Comparison of ENCODE assay signal across 15 mouse cellular contexts in the genomic region with DNA sequence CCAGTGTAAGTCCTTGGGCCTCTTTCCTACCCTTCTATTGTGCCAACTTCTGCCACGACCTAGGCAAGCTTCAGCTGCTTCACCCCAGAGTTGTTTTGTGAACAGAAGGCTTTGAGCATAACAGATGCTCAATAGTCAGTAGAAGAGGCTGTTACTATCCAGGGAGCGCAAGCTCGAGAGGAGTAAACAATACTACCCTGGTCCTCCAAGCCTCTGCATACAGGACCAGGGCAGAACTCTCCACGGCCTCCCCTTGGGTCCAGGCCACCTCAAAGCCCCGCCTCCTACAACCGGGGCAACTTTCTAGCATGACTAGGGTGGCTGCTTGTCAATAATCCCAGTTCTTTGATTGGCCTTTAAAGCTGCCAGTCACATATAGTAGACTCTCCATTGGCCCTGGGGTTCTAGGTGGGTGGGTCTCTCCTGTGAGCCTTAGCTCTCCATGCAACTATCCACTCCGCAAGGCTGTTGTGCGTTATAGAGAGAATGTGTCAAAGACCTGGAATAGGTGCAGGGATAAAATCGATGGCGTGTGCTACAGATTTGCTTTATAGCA.
DNase-seq lines count a peak whose midpoint lies in the region; ATAC-seq and TF ChIP-seq lines count a peak whose summit lies in the region.
"Had no signal": no experiment of that assay in that cellular context is flagged by ENCODE, and none has a peak within 500 bp of the region (broad histone marks: within the 10 kb centered on the region; RNA-seq: fewer than 3 reads in every experiment).

No protein-coding gene starts in this region.

- no peak overlapping the region for H3K27ac ChIP-seq in layer of hippocampus, adult 2 months
- no peak overlapping the region for H3K27ac ChIP-seq in ES-E14 (ENCODE audit: insufficient read depth, low read depth, low read length, poor library complexity, severe bottlenecking)
- H3K27ac ChIP-seq in liver, postnatal 0 days (ENCODE audit: low read depth) = no peak overlapping the region
- H3K27ac ChIP-seq: heart, adult 2 months; limb, embryonic 10.5 days; neural tube, embryonic 12.5 days; stomach, postnatal 0 days had no signal

- no peaks in the 10 kb centered on the region for H3K9me3 ChIP-seq in ES-E14 (ENCODE audit: control insufficient read depth, insufficient read depth, low read depth, low read length)
- H3K9me3 ChIP-seq in liver, postnatal 0 days (ENCODE audit: low read length) = peaks cover 6% of the 10 kb centered on the region; the same call in 1 of the 2 replicates
- H3K9me3 ChIP-seq: limb, embryonic 10.5 days had no signal

- H3K4me3 ChIP-seq in layer of hippocampus, adult 2 months = no peak overlapping the region
- H3K4me3 ChIP-seq in ES-E14 (ENCODE audit: insufficient read depth in 1 of 2, low read depth in 1 of 2, low read length in 2 of 2, poor library complexity in 1 of 2, severe bottlenecking in 1 of 2) = no peak overlapping the region
- no peak overlapping the region for H3K4me3 ChIP-seq in liver, postnatal 0 days (ENCODE audit: low read depth, low read length)
- H3K4me3 ChIP-seq: heart, adult 2 months; limb, embryonic 10.5 days; megakaryocyte, embryonic 14.5 days; neural tube, embryonic 12.5 days had no signal

- no peaks in the 10 kb centered on the region for H3K36me3 ChIP-seq in ES-E14 (ENCODE audit: control insufficient read depth, insufficient read depth, low read length, poor library complexity, severe bottlenecking)
- no peaks in the 10 kb centered on the region for H3K36me3 ChIP-seq in liver, postnatal 0 days (replicated peaks; ENCODE audit: insufficient read depth, low read length)
- H3K36me3 ChIP-seq: limb, embryonic 10.5 days; neural tube, embryonic 12.5 days had no signal

- H3K9ac ChIP-seq in ES-E14 (ENCODE audit: insufficient read depth, low read depth, low read length, poor library complexity, severe bottlenecking) = no peak overlapping the region
- no peak overlapping the region for H3K9ac ChIP-seq in liver, postnatal 0 days (replicated peaks)
- H3K9ac ChIP-seq: neural tube, embryonic 12.5 days had no signal

- H3K27me3 ChIP-seq in liver, postnatal 0 days (ENCODE audit: insufficient read depth, low read length) = no peaks in the 10 kb centered on the region
- H3K27me3 ChIP-seq: neural tube, embryonic 12.5 days had no signal

- 60% methylated on average over 10 of the region's 10 CpGs for WGBS in liver, postnatal 0 days (ENCODE audit: insufficient replicate concordance)

- peak; percentile 40 to 45 for DNase-seq in cerebellum, postnatal 14 days
- no peak for DNase-seq in cerebellum, postnatal 25 days
- DNase-seq in layer of hippocampus, adult 2 months (ENCODE audit: low spot score in 2 of 2) = peak; percentile 47 to 51
- no peak for DNase-seq in layer of hippocampus, postnatal 25 days (ENCODE audit: extremely low spot score in 1 of 2, low spot score in 1 of 2)
- DNase-seq in ES-E14 (ENCODE audit: low read depth, low spot score) = peak; percentile 83
- no peak for DNase-seq in liver, postnatal 0 days
- DNase-seq in testis, postnatal 10 days (ENCODE audit: low spot score) = no peak
- DNase-seq in right cerebral cortex, postnatal 36 days (ENCODE audit: low spot score in 2 of 2) = no peak
- DNase-seq: adrenal gland, postnatal 36 days; heart, adult 2 months had no signal

- no peak overlapping the region for H3K4me2 ChIP-seq in liver, postnatal 0 days (ENCODE audit: low read depth, low read length)
- H3K4me2 ChIP-seq: neural tube, embryonic 12.5 days had no signal

- TF ChIP-seq CTCF in layer of hippocampus, adult 2 months (conservative IDR thresholded peaks at IDR 0.05) = no peak
- TF ChIP-seq CTCF in liver, postnatal 0 days (IDR thresholded peaks at IDR 0.05; ENCODE audit: low read depth) = no peak

- ATAC-seq in liver, postnatal 0 days = peak; percentile 75
- ATAC-seq: inflammation-experienced regulatory T-cells, adult 6 months had no signal

- in situ Hi-C loops in ES-E14 (cut with MboI; ENCODE audit: low sequenced_read_pairs in 2 of 2, unreplicated experiment in 2 of 2) = no loop called here

- peaks cover 5 to 32% of the 10 kb centered on the region in 2 experiments; a peak in 2 of 4 replicates for H3K4me1 ChIP-seq in ES-E14 (ENCODE audit: control insufficient read depth in 2 of 2, insufficient read depth in 2 of 2, low read length in 2 of 2, poor library complexity in 1 of 2)
- H3K4me1 ChIP-seq in liver, postnatal 0 days (ENCODE audit: insufficient read depth) = no peaks in the 10 kb centered on the region
- H3K4me1 ChIP-seq: megakaryocyte, embryonic 14.5 days; neural tube, embryonic 12.5 days had no signal

- TF ChIP-seq EP300 in liver, postnatal 0 days (IDR thresholded peaks at IDR 0.05; ENCODE audit: low read depth) = no peak

TF ChIP-seq in ES-E14, 5 proteins besides CTCF, POLR2A, EP300 and RAD21:
- TF ChIP-seq MAFK (IDR thresholded peaks at IDR 0.05; ENCODE audit: insufficient read depth, low read depth, low read length) = no peak
- TF ChIP-seq CHD2 (IDR thresholded peaks at IDR 0.05; ENCODE audit: low read depth, low read length) = peak; percentile 91
- TF ChIP-seq ZC3H11A (IDR thresholded peaks at IDR 0.05; ENCODE audit: borderline replicate concordance, low read depth, low read length) = no peak
- TF ChIP-seq HCFC1 (IDR thresholded peaks at IDR 0.05; ENCODE audit: borderline replicate concordance, insufficient read depth, low read length) = no peak
- no peak for TF ChIP-seq ZNF384 (IDR thresholded peaks at IDR 0.05; ENCODE audit: low read depth, low read length)

Comparison
In these comparisons a context has a peak if more than half of its experiments do, and no peak if none do; other contexts are left out.
1. DNase-seq: peak in cerebellum, postnatal 14 days (2 of 2), layer of hippocampus, adult 2 months (2 of 2) and ES-E14 (single experiment); none in cerebellum, postnatal 25 days (0 of 2), layer of hippocampus, postnatal 25 days (0 of 2), liver, postnatal 0 days (single experiment), testis, postnatal 10 days (single experiment) and right cerebral cortex, postnatal 36 days (0 of 2).